Mouse (Mus musculus) liver, embryonic 14.5 days (tissue): Measurements from ENCODE around the gene Hmx3. TPM values are rescaled to one million over a fixed set of nuclear protein-coding genes. Genes with fewer than 3 reads are reported as not detected.

Source experiments
- ATAC-seq: fragments of 200-750 bp; cut with Nextera tagmentation; 2 replicates; pipeline ENCODE4 v1.8.0; 2017; ENCODE audit warnings: moderate number of reproducible peaks, mild to moderate bottlenecking, moderate library complexity; ENCODE audit not compliant: insufficient read depth
- DNase-seq, 3 experiments: peaks; one replicate each; pipeline ENCODE4 v3.0.0-alpha.2; 2012 to 2013; ENCODE audit warnings: low read depth in 3 of 3, low spot score in 3 of 3
- H3K27ac ChIP-seq: fragments of 300-500 bp; sonication (generic); 2 replicates; pipeline ENCODE4 v1.5.1; 2014; ENCODE audit warnings: moderate library complexity, mild to moderate bottlenecking, control low read depth, inconsistent platforms
- H3K27me3 ChIP-seq: fragments of 300-500 bp; sonication (generic); 2 replicates; pipeline ENCODE4 v1.6.1; 2014; ENCODE audit warnings: mild to moderate bottlenecking, low read length, moderate library complexity; ENCODE audit not compliant: control insufficient read depth, insufficient read depth
- H3K36me3 ChIP-seq: fragments of 300-500 bp; sonication (generic); replicated peaks from 2 replicates; pipeline ENCODE4 v1.6.1; 2014; ENCODE audit warnings: low read depth; ENCODE audit not compliant: control insufficient read depth, insufficient read depth
- H3K4me1 ChIP-seq, 2 experiments: fragments of 200-500 bp in 1 of 2; fragments of 300-500 bp in 1 of 2; sonication (generic) in 1 of 2; replicated peaks; 2 replicates each; pipeline ENCODE4 v1.6.1; 2012 to 2014; ENCODE audit warnings: antibody characterized with exemption in 1 of 2, inconsistent platforms in 1 of 2, low read length in 1 of 2; ENCODE audit not compliant: control insufficient read depth in 2 of 2, insufficient read depth in 2 of 2
- H3K4me2 ChIP-seq: fragments of 300-500 bp; sonication (generic); 2 replicates; pipeline ENCODE4 v1.6.1; 2014; ENCODE audit warnings: low read depth, mild to moderate bottlenecking, control low read depth, moderate library complexity
- H3K4me3 ChIP-seq, 2 experiments: fragments of 200-500 bp in 1 of 2; fragments of 300-500 bp in 1 of 2; sonication (generic) in 1 of 2; 2 replicates each; pipeline ENCODE4 v1.5.1; 2012 to 2014; ENCODE audit warnings: low read depth in 2 of 2, low read length in 2 of 2, mild to moderate bottlenecking in 2 of 2, control low read depth in 1 of 2, inconsistent platforms in 1 of 2, moderate library complexity in 1 of 2; ENCODE audit not compliant: insufficient read depth in 1 of 2
- H3K9ac ChIP-seq: fragments of 300-500 bp; sonication (generic); replicated peaks from 2 replicates; pipeline ENCODE4 v1.6.1; 2014; ENCODE audit warnings: mild to moderate bottlenecking, control low read depth, moderate library complexity
- H3K9me3 ChIP-seq: fragments of 300-500 bp; sonication (generic); 2 replicates; pipeline ENCODE4 v1.6.1; 2016; ENCODE audit warnings: low read length, mixed read lengths; ENCODE audit not compliant: control insufficient read depth
- CTCF ChIP-seq: IDR thresholded peaks from 2 replicates; pipeline ENCODE4 v1.5.1; 2016; ENCODE audit warnings: antibody characterized with exemption, low read depth, control low read depth
- EP300 ChIP-seq: IDR thresholded peaks from 2 replicates; pipeline ENCODE4 v1.6.1; 2016; ENCODE audit warnings: antibody characterized with exemption, low read depth
- WGBS: fragments of 180-500 bp; shearing (Covaris S2); extraction: QIAGEN DNeasy Blood & Tissue Kit; methylation state at CpG from one replicate; pipeline ENCODE4 v1.1.7; 2014; ENCODE audit not compliant: insufficient replicate concordance; 5-methylcytosine and 5-hydroxymethylcytosine counted together
- polyA plus RNA-seq, 2 experiments: library from polyadenylated mRNA; depleted of rRNA in 1 of 2; stranded (reverse) in 1 of 2; unstranded in 1 of 2; fragments of >200 nt; fragmentation: Nextera tagmentation in 1 of 2; extraction: Ambion mirVana in 1 of 2; gene quantifications; 2 replicates each; pipeline versions ENCODE4 v1.2.1 to v1.2.3; 2012 to 2014

Gene Hmx3
- polyA plus RNA-seq, 2 experiments = not detected

DNA sequence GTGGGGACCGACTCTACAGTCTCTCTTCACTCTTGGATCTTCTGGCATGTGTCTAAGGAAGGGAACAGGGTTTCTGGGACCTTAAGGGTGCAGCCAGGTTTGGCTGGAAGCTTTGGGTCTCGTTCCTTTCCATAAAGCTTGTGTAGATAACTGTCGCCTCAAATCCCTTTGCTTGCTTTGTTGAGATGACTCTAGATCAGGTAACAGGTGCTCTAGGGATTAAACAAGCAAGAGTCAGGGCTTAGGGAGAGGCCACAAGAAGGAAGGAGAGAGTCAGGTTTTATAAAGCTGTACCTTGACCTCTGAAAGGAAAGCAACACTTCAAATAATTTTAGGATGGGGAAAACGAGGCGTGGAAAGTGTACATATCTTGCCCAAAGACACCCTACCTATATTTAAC, 10.1 kb downstream of the Hmx3 start:
- H3K4me1 ChIP-seq = no peaks in the 10 kb centered on the region
- H3K36me3 ChIP-seq = no peaks in the 10 kb centered on the region
- TF ChIP-seq EP300 (no peak), CTCF (no peak)
- no peak for DNase-seq
- H3K4me3 ChIP-seq = no peak overlapping the region
- H3K27ac ChIP-seq = no peak overlapping the region
- H3K27me3 ChIP-seq = peaks cover 99% of the 10 kb centered on the region
- ATAC-seq = no peak
- no peak overlapping the region for H3K4me2 ChIP-seq
- no peaks in the 10 kb centered on the region for H3K9me3 ChIP-seq
- no peak overlapping the region for H3K9ac ChIP-seq
- WGBS = 6% methylated on average over 5 of the region's 5 CpGs

DNA sequence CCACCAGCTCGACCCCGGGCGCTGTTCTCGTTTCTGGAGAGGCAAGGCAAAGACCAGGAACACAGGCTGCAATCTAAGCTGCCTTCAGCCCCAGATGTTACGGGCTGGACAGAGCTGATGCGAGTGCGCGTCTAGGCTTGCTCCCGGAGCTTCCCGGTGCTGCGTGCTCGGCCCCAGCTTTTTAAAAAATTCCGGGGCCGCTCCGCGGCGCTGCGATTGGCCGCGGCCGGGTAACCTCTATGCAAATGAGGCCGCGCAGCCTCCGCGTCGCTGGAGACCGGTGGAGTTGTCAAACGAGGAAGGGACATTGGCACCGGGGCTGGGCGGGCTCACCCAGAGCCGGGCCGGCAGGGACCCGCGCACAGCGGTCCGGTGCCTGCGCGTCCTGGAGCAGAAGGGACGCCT, 11.1 kb downstream of the Hmx3 start:
- Histone ChIP-seq H3K27ac (no peak overlapping the region), H3K9me3 (no peaks in the 10 kb centered on the region), H3K4me2 (0 out of 2 replicates have a peak overlapping the region, but pooled peaks have one; percentile 11), H3K4me3 (peak overlapping the region in 1 of 2 experiments; percentile 21; a peak in 2 of 4 replicates), H3K9ac (no peak overlapping the region), H3K27me3 (peaks cover 99% of the 10 kb centered on the region), H3K4me1 (no peaks in the 10 kb centered on the region), H3K36me3 (no peaks in the 10 kb centered on the region)
- ATAC-seq (0 out of 2 replicates have a peak, but pooled peaks have one; percentile 32), DNase-seq (no peak)
- WGBS = under 1% methylated on average over 37 of the region's 39 CpGs
- TF ChIP-seq CTCF (no peak), EP300 (no peak)

GRCm38 (mm10) chr7:131554341-131555180, 11.9 kb downstream of the Hmx3 start:
- H3K9ac ChIP-seq = no peak overlapping the region
- H3K27me3 ChIP-seq = peaks cover 100% of the 10 kb centered on the region
- no peaks in the 10 kb centered on the region for H3K36me3 ChIP-seq
- no peak overlapping the region for H3K27ac ChIP-seq
- peak overlapping the region in 1 of 2 experiments; percentile 1; a peak in 1 of 4 replicates for H3K4me3 ChIP-seq
- ATAC-seq (no peak), DNase-seq (no peak)
- WGBS = 2% methylated on average over 45 of the region's 45 CpGs
- H3K4me2 ChIP-seq = no peak overlapping the region
- H3K9me3 ChIP-seq = no peaks in the 10 kb centered on the region
- 0 out of 4 replicates have a peak, but pooled peaks cover 0 to 2% of the 10 kb centered on the region in 2 experiments for H3K4me1 ChIP-seq
- no peak for TF ChIP-seq EP300
- TF ChIP-seq CTCF = no peak

GRCm38 (mm10) chr7:131555301-131556081, 12.8 kb downstream of the Hmx3 start:
- ATAC-seq (no peak), DNase-seq (no peak)
- Histone ChIP-seq H3K27me3 (peaks cover 91% of the 10 kb centered on the region), H3K9me3 (no peaks in the 10 kb centered on the region), H3K4me3 (no peak overlapping the region), H3K4me1 (0 out of 4 replicates have a peak, but pooled peaks cover 0 to 4% of the 10 kb centered on the region in 2 experiments), H3K36me3 (no peaks in the 10 kb centered on the region), H3K4me2 (no peak overlapping the region), H3K27ac (no peak overlapping the region), H3K9ac (no peak overlapping the region)
- 2% methylated on average over 68 of the region's 68 CpGs for WGBS
- TF ChIP-seq CTCF = no peak
- no peak for TF ChIP-seq EP300

DNA sequence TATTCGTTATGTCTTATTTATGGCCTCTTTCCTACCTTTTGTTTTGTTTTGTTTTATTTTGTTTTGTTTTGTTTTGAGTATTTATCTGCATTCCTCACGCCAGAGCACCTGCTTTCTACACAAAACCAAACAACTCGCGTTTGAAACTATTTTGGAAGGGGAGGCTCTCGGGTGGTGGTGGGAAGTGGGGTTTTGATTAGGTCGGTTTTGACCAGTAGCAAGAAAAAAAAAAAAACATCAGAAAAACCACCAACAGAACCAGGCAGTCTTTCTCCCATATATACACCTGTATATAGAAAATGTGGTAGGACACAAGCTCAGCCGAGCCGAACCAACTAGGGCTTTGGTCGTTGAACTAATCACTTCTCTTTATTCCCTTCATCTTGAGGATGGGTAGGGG, 13.4 kb downstream of the Hmx3 start:
- Histone ChIP-seq H3K4me2 (no peak overlapping the region), H3K4me3 (no peak overlapping the region), H3K4me1 (0 out of 4 replicates have a peak, but pooled peaks cover 0 to 4% of the 10 kb centered on the region in 2 experiments), H3K27me3 (peaks cover 85% of the 10 kb centered on the region), H3K9me3 (no peaks in the 10 kb centered on the region), H3K9ac (no peak overlapping the region), H3K27ac (no peak overlapping the region), H3K36me3 (no peaks in the 10 kb centered on the region)
- WGBS = 2% methylated on average over 9 of the region's 9 CpGs
- ATAC-seq (no peak), DNase-seq (no peak)
- TF ChIP-seq CTCF (no peak), EP300 (no peak)
